Mouse (Mus musculus) limb, embryonic 14.5 days (tissue): ENCODE results near the gene Trappc2l. TPM values are rescaled to one million over a fixed set of nuclear protein-coding genes. Genes with fewer than 3 reads are reported as not detected.
A peak's percentile ranks its signal among the peaks of the same experiment; 100 is the strongest.

Experiments used
- ATAC-seq: fragments of 200-750 bp; cut with Nextera tagmentation; 2 replicates; pipeline ENCODE4 v1.8.0; 2017; ENCODE audit warnings: low read depth, moderate number of reproducible peaks, moderate TSS enrichment; ENCODE audit not compliant: low FRiP score
- DNase-seq: peaks from one replicate; pipeline ENCODE4 v3.0.0-alpha.2; 2015; ENCODE audit warnings: low spot score
- H3K27ac ChIP-seq: fragments of 300-500 bp; sonication (generic); replicated peaks from 2 replicates; pipeline ENCODE4 v1.5.1; 2014; ENCODE audit warnings: low read depth, mild to moderate bottlenecking, low read length, moderate library complexity, mixed read lengths
- H3K27me3 ChIP-seq: fragments of 300-500 bp; sonication (generic); 2 replicates; pipeline ENCODE4 v1.6.1; 2014; ENCODE audit warnings: low read length, mixed read lengths; ENCODE audit not compliant: control insufficient read depth, insufficient read depth
- H3K36me3 ChIP-seq: fragments of 300-500 bp; sonication (generic); 2 replicates; pipeline ENCODE4 v1.6.1; 2014; ENCODE audit warnings: mild to moderate bottlenecking, low read length, moderate library complexity, mixed read lengths; ENCODE audit not compliant: control insufficient read depth, insufficient read depth
- H3K4me1 ChIP-seq: fragments of 300-500 bp; sonication (generic); 2 replicates; pipeline ENCODE4 v1.6.1; 2014; ENCODE audit warnings: antibody characterized with exemption, low read length, mixed read lengths; ENCODE audit not compliant: control insufficient read depth, insufficient read depth
- H3K4me2 ChIP-seq: fragments of 300-500 bp; sonication (generic); replicated peaks from 2 replicates; pipeline ENCODE4 v1.6.1; 2014; ENCODE audit warnings: low read depth, mild to moderate bottlenecking, low read length, moderate library complexity; ENCODE audit not compliant: severe bottlenecking
- H3K4me3 ChIP-seq: fragments of 300-500 bp; sonication (generic); replicated peaks from 2 replicates; pipeline ENCODE4 v1.5.1; 2014; ENCODE audit warnings: low read length
- H3K9ac ChIP-seq: fragments of 300-500 bp; sonication (generic); 2 replicates; pipeline ENCODE4 v1.6.1; 2014; ENCODE audit warnings: mild to moderate bottlenecking, low read depth, low read length, moderate library complexity; ENCODE audit not compliant: severe bottlenecking
- H3K9me3 ChIP-seq: fragments of 300-500 bp; sonication (generic); 2 replicates; pipeline ENCODE4 v1.6.1; 2016; ENCODE audit warnings: low read length; ENCODE audit not compliant: control insufficient read depth
- POLR2A ChIP-seq: fragments of 200-500 bp; IDR thresholded peaks from 2 replicates; pipeline ENCODE4 v1.8.0; 2012; ENCODE audit warnings: inconsistent platforms, mild to moderate bottlenecking, moderate library complexity, borderline replicate concordance; ENCODE audit not compliant: insufficient read depth, insufficient read length; ENCODE audit errors: extremely low read depth
- WGBS: fragments of 180-500 bp; shearing (Covaris S2); extraction: QIAGEN DNeasy Blood & Tissue Kit; methylation state at CpG from one replicate; pipeline ENCODE4 v1.1.7; 2014; 5-methylcytosine and 5-hydroxymethylcytosine counted together
- microRNA-seq: library from miRNA; unstranded; fragments of <30 nt; microRNA quantifications from one replicate; pipeline ENCODE4, GENCODE M21; 2016
- polyA plus RNA-seq, 2 experiments: library from polyadenylated mRNA; depleted of rRNA in 1 of 2; stranded (reverse) in 1 of 2; unstranded in 1 of 2; fragments of >200 nt; fragmentation: Nextera tagmentation in 1 of 2; extraction: Ambion mirVana in 1 of 2; gene quantifications; 2 replicates each; pipeline versions ENCODE4 v1.2.1 to v1.2.3; 2012 to 2014

The Trappc2l gene
- polyA plus RNA-seq, 2 experiments, result 70.2 to 129 TPM

DNA sequence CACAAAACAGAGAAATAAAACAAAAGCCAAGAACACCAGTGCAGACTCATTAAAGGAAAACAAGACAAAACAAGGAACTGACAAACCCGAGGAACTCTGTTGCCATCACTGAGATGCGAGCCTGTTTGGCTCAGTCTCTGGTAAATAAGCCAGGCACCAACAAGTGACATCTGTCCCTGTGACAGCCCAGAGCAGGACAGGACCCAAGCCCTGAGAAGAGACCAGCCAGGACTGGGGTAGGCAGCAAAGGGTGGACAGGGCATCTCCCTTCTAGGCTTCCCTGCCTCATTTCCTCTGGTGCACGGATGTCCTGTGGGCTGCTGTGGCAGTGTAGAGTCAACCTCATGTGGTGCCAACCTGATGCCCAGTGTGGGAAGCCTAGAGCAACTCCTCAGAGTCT is 51.7 kb downstream of the Trappc2l start:
- Histone ChIP-seq H3K9me3 (no peaks in the 10 kb centered on the region), H3K27ac (no peak overlapping the region), H3K36me3 (no peaks in the 10 kb centered on the region), H3K9ac (no peak overlapping the region), H3K4me1 (peaks cover 72% of the 10 kb centered on the region), H3K4me3 (no peak overlapping the region), H3K4me2 (no peak overlapping the region), H3K27me3 (no peaks in the 10 kb centered on the region)
- no peak for TF ChIP-seq POLR2A
- DNase-seq (no peak), ATAC-seq (no peak)
- WGBS, result 57% methylated on average over 3 of the region's 3 CpGs

DNA sequence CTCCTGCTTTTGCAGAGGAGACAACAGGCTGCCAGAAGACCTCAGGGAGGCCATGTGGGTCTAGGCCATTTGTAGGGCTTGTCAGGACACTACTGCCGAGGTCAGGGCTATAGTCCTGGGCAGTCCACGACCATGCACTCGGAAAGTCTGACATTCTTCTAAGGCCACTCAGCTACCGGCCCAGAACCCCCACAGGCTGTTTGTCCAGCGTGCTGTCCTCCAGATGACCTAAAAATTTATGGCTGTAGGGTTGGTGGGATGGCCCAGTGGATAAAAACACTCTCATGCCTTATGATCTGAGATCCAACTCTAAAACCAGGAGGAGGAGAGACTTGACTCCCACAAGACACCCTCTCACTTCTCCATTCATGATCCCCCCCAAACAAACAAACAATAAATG is 52.2 kb downstream of the Trappc2l start:
- Histone ChIP-seq H3K27ac (no peak overlapping the region), H3K4me3 (no peak overlapping the region), H3K9me3 (no peaks in the 10 kb centered on the region), H3K27me3 (no peaks in the 10 kb centered on the region), H3K9ac (no peak overlapping the region), H3K4me1 (peaks cover 67% of the 10 kb centered on the region), H3K4me2 (no peak overlapping the region), H3K36me3 (no peaks in the 10 kb centered on the region)
- no peak for ATAC-seq
- no peak for TF ChIP-seq POLR2A
- 41% methylated on average over 5 of the region's 5 CpGs for WGBS
- no peak for DNase-seq

DNA sequence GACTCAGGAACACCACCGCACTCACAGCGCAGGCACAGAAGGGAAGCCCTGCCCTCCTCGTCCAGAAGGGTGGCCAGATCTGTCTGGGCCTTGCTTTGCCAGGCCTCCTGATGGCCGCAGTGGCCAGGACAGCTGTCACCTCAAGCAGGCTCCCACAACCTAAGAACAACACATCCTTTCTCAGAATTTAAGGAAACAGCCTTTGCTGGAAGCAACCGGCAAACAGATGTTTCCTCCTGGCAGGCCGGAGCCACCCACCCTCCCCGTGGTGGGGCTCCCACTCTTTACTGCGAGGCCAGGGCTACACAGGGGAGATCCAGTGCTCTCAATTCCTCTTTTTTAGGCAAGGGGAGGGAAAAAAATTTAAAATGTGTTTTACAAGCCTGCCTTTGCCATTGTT is 53.8 kb downstream of the Trappc2l start:
- Histone ChIP-seq H3K4me2 (peak overlapping the region; percentile 26), H3K9me3 (no peaks in the 10 kb centered on the region), H3K27me3 (no peaks in the 10 kb centered on the region), H3K4me3 (no peak overlapping the region), H3K27ac (peak overlapping the region; percentile 49; the same call in 1 of the 2 replicates), H3K36me3 (no peaks in the 10 kb centered on the region), H3K4me1 (peaks cover 60% of the 10 kb centered on the region), H3K9ac (no peak overlapping the region)
- WGBS, result 13% methylated on average over 8 of the region's 8 CpGs
- DNase-seq (peak; percentile 67), ATAC-seq (peak; percentile 62)
- no peak for TF ChIP-seq POLR2A

DNA sequence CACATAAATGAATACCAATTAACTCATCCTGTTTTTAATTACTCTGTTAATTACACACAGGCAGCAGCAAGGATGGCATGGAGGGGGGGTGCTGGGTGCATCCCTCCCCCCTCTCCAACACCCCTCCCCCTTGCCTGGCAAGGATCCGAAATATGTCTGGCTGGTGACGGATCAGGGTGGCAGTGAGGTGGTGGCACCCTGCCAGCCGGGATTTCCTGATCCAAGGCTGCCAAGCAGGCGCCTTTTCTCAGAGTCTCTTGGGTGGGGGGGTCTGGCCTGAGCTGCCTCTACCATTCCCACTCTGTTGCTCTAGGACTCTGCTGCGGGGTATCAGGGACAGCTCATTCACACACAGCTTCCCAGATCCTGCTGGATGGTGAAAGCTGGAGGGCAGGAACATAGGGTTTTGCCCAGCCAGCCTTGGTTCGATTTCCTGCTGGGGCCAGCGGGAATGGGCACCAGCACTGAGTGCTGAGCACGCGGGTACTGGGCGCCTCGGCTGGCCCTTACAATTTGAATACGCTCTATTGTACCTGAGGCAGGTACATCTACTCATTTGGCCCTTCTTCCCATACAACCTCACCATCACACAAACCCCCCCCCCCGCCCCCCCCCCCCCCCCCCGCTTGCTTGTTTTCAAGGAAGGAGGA is 54.4 kb downstream of the Trappc2l start:
- TF ChIP-seq POLR2A, result no peak

More for the DNA sequence above, 54.4 kb downstream of the Trappc2l start:
- no peak overlapping the region for H3K9ac ChIP-seq
- no peaks in the 10 kb centered on the region for H3K9me3 ChIP-seq
- WGBS, result 40% methylated on average over 12 of the region's 14 CpGs
- H3K27ac ChIP-seq, result 0 out of 2 replicates have a peak overlapping the region, but pooled peaks have one; percentile 49
- DNase-seq, result peak; percentile 78
- peak; percentile 57 for ATAC-seq
- H3K27me3 ChIP-seq, result no peaks in the 10 kb centered on the region
- no peak overlapping the region for H3K4me3 ChIP-seq
- H3K36me3 ChIP-seq, result no peaks in the 10 kb centered on the region
- H3K4me2 ChIP-seq, result peak overlapping the region; percentile 26
- H3K4me1 ChIP-seq, result peaks cover 56% of the 10 kb centered on the region

Small RNA genes lying within 50 kb of the gene (microRNA-seq; reads per million reads assigned to microRNA genes)
- gene Mir6396, result not detected

Other genes starting within 250 kb of the Trappc2l start
- 50.9 and 58.1 TPM in 2 replicates for gene Zc3h18, start 235.0 kb upstream of the Trappc2l start, polyA plus RNA-seq (2012; rRNA removed)
- gene Zc3h18, start 235.0 kb upstream of the Trappc2l start, polyA plus RNA-seq (2014; fragmentation: Nextera tagmentation; extraction: Ambion mirVana), result 31.3 and 38.5 TPM in 2 replicates
- gene Il17c, start 189.6 kb upstream of the Trappc2l start, polyA plus RNA-seq (2012; rRNA removed), result 0.49 and 0.92 TPM in 2 replicates
- gene Il17c, start 189.6 kb upstream of the Trappc2l start, polyA plus RNA-seq (2014; fragmentation: Nextera tagmentation; extraction: Ambion mirVana), result not detected in 2 replicates
- gene Cyba, start 178.7 kb upstream of the Trappc2l start, polyA plus RNA-seq (2012; rRNA removed), result 108 and 131 TPM in 2 replicates
- 183 and 188 TPM in 2 replicates for gene Cyba, start 178.7 kb upstream of the Trappc2l start, polyA plus RNA-seq (2014; fragmentation: Nextera tagmentation; extraction: Ambion mirVana)
- 42.3 and 50.1 TPM in 2 replicates for gene Mvd, start 168.2 kb upstream of the Trappc2l start, polyA plus RNA-seq (2012; rRNA removed)
- gene Mvd, start 168.2 kb upstream of the Trappc2l start, polyA plus RNA-seq (2014; fragmentation: Nextera tagmentation; extraction: Ambion mirVana), result 30.9 and 38.2 TPM in 2 replicates
- 2.1 and 2.5 TPM in 2 replicates for gene Snai3, start 150.9 kb upstream of the Trappc2l start, polyA plus RNA-seq (2012; rRNA removed)
- 1.2 and 2.1 TPM in 2 replicates for gene Snai3, start 150.9 kb upstream of the Trappc2l start, polyA plus RNA-seq (2014; fragmentation: Nextera tagmentation; extraction: Ambion mirVana)
- gene Rnf166, start 135.6 kb upstream of the Trappc2l start, polyA plus RNA-seq (2012; rRNA removed), result 80.1 and 103 TPM in 2 replicates
- 47.0 and 49.5 TPM in 2 replicates for gene Rnf166, start 135.6 kb upstream of the Trappc2l start, polyA plus RNA-seq (2014; fragmentation: Nextera tagmentation; extraction: Ambion mirVana)
- gene Ctu2, start 135.5 kb upstream of the Trappc2l start, polyA plus RNA-seq (2012; rRNA removed), result 57.1 and 59.5 TPM in 2 replicates
- gene Ctu2, start 135.5 kb upstream of the Trappc2l start, polyA plus RNA-seq (2014; fragmentation: Nextera tagmentation; extraction: Ambion mirVana), result 49.5 and 64.3 TPM in 2 replicates
- gene Piezo1, start 60.3 kb upstream of the Trappc2l start, polyA plus RNA-seq (2012; rRNA removed), result 93.3 and 120 TPM in 2 replicates
- 20.4 and 20.7 TPM in 2 replicates for gene Piezo1, start 60.3 kb upstream of the Trappc2l start, polyA plus RNA-seq (2014; fragmentation: Nextera tagmentation; extraction: Ambion mirVana)
- gene Cdt1, start 43.6 kb upstream of the Trappc2l start, polyA plus RNA-seq (2012; rRNA removed), result 79.0 and 103 TPM in 2 replicates
- gene Cdt1, start 43.6 kb upstream of the Trappc2l start, polyA plus RNA-seq (2014; fragmentation: Nextera tagmentation; extraction: Ambion mirVana), result 34.0 and 34.2 TPM in 2 replicates
- gene Aprt, start 34.7 kb upstream of the Trappc2l start, polyA plus RNA-seq (2012; rRNA removed), result 199 and 217 TPM in 2 replicates
- 348 and 382 TPM in 2 replicates for gene Aprt, start 34.7 kb upstream of the Trappc2l start, polyA plus RNA-seq (2014; fragmentation: Nextera tagmentation; extraction: Ambion mirVana)
- gene Galns, start 177 bp upstream of the Trappc2l start, polyA plus RNA-seq (2012; rRNA removed), result 14.7 and 17.1 TPM in 2 replicates
- gene Galns, start 177 bp upstream of the Trappc2l start, polyA plus RNA-seq (2014; fragmentation: Nextera tagmentation; extraction: Ambion mirVana), result 12.0 and 12.7 TPM in 2 replicates
- 0.05 TPM in 1 of 2 replicates, not detected in the other for gene Pabpn1l, start 11.1 kb downstream of the Trappc2l start, polyA plus RNA-seq (2012; rRNA removed)
- gene Pabpn1l, start 11.1 kb downstream of the Trappc2l start, polyA plus RNA-seq (2014; fragmentation: Nextera tagmentation; extraction: Ambion mirVana), result not detected in 2 replicates
- gene Cbfa2t3, start 87.5 kb downstream of the Trappc2l start, polyA plus RNA-seq (2012; rRNA removed), result 6.1 and 7.2 TPM in 2 replicates
- 6.0 and 6.1 TPM in 2 replicates for gene Cbfa2t3, start 87.5 kb downstream of the Trappc2l start, polyA plus RNA-seq (2014; fragmentation: Nextera tagmentation; extraction: Ambion mirVana)
- gene Acsf3, start 163.8 kb downstream of the Trappc2l start, polyA plus RNA-seq (2012; rRNA removed), result 19.1 and 20.3 TPM in 2 replicates
- gene Acsf3, start 163.8 kb downstream of the Trappc2l start, polyA plus RNA-seq (2014; fragmentation: Nextera tagmentation; extraction: Ambion mirVana), result 15.4 and 19.4 TPM in 2 replicates
- gene Cdh15, start 236.3 kb downstream of the Trappc2l start, polyA plus RNA-seq (2012; rRNA removed), result 23.6 and 27.6 TPM in 2 replicates
- 19.5 and 27.1 TPM in 2 replicates for gene Cdh15, start 236.3 kb downstream of the Trappc2l start, polyA plus RNA-seq (2014; fragmentation: Nextera tagmentation; extraction: Ambion mirVana)